Mouse (Mus musculus) thymus, postnatal 36 days (tissue): ENCODE measurements around the gene Tbxa2r.

Experiments used
- DNase-seq, 2 experiments: peaks; one replicate each; pipeline ENCODE4 v3.0.0; 2022; ENCODE audit warnings: mixed read lengths in 2 of 2

Gene Tbxa2r

DNA sequence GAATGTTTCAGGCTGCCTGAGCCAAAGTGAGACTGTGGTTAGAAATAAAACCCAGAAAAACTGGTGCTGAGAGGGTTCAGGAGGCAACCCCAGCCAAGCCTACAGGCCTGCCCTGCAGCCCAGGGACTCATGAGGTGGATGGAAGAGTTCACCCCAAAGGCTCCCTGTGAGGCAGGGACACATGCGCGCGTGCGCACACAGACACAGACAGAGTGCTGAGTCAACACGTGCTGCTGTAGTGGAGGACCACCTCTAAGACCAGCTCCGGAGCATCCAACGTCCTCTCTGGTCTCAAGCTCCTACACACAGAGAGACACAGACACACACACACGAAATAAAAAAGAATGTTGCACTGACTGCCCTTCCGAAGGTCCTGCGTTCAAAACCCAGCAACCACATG lies 46.8 kb downstream of the Tbxa2r start:
- DNase-seq, result no peak

DNA sequence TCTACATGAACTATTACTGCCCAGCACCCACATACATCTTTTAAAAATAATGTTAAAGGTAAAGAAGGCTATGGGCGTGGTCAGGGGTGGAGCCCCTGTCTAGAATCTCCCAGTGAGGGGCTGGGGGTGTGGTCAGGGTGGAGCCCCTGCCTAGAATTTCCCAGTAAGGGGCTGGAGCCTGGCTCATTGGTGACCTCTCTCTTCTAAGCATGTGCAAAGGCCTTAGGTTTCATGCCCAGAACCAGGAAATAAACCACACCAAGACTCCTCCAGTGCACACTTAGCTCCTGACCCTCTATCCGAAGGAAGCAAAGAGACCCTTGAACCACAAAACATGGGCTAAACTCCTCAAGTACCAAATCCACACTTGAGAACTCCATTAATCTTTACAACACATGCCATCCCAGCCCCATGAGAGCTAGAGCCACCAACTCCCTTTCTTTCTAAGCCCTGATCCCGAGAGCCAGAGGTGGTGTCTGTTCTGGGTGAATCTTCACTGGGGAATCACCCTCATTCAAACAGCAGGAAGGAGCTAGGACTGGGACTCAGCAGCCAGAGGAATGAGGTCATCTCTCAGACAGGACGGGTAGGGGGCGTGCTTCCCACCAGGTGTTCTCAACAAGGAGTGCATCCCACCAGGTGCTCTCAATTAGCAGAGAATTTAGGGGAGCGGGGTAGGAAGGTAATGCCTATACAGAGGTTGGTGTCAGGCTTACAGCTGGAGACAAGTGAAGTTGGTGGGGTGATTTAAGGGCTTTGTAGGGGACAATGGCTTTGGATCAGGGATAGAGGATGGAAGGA lies 48.2 kb downstream of the Tbxa2r start:
- peak in 1 of 2 experiments; percentile 41 for DNase-seq

DNA sequence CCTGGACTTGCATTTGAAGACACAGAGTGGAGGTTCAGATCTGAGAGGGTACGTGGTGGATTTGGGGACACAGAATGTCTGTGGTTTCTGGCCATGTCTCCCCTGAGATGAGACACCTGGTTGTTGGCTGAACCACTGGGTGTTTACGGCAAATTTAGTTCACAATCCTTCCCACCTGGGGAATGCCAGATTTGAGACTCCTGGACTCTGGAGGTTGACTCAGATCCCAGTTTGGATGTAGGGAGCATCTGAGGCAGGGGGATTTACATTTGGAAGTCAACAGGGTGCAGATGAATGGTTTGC lies 48.8 kb downstream of the Tbxa2r start:
- no peak for DNase-seq

DNA sequence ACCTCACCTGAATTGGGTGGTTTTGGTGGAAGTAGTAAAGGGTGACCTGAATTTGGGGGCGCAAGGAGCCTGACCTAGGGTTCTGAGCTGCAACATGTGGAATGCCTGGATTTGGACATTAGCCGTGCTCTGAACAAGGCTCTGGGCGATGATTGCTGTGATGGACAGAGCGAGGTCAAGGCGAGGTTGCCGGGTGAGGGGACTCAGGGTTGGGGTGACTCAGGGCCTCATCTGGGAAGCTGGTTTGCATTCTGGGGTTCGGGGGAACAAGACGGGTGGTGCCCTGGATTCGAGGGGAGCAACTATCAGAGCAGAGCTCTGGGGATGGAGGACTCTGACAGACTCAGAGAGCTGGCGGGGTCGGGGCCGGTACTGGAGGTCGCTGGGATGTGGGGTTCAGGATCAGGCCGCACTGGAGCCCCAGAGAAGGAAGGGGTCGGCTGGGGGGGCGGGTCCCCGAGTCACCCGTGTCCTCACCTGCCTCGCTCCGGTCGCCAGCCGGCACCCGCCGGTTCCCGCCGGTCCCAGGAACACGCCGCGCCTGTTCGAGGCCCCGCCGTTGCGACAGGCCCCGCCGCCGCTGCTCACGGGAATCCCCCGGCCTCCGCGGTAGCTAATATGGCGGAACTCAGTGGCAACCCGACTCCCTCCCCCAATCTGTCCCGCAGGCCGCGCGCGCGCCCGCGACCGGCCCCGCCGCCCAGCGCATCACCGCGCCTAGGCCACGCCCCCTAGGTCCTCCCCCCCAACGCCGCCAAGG lies 49.4 kb downstream of the Tbxa2r start, which contains the start of gene Fzr1:
Fzr1 (minus strand) TSS at position 724 of the 760 bp plus-strand sequence.
- no peak for DNase-seq

DNA sequence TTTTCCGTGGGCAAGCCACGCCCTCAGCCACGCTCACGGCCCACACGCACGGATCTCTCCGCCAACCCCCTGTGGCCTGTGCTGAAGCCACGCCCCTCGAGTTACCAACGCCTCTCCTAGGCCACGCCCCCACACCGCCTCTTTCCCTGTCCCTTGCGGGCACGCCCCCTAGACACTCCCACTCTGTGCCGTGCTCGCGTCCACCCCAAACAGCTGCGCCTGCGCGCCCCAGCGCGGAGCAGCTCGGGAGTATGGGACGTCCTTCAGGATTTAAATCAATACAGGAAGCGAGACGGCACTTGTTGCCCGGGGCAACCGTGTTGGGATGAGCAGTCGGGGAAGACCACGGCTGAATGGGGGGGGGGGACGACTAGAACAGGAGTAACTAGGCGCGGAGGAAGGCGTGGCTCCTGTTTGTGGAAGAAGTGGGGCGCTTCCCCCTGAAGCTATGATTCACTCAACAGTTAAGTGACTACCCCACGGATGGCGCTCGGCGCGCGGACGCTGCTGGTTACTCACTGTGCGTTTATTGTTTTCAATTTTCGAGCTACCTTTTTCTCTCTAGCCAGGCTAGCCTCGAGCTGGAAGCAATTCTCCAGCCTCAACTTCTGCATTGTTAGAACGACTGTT lies 50.1 kb downstream of the Tbxa2r start:
- DNase-seq, result peak; percentile 100

DNA sequence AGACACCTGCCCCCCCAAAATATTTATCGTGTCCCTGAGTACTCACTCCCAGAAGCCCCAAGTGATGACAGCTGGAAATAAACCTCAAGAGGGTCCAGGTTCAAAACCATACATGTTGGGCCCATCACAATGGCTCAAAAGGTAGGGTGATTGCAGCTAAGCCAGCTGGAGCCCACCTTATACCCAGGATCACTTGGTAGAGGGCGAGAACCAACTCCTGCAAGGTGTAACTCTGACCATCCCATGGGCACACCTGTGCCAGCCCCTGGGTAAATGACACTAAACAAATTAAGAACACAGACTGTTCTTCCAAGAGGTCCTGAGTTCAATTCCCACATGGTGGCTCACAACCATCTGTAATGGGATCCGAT lies 50.6 kb downstream of the Tbxa2r start:
- no peak for DNase-seq

DNA sequence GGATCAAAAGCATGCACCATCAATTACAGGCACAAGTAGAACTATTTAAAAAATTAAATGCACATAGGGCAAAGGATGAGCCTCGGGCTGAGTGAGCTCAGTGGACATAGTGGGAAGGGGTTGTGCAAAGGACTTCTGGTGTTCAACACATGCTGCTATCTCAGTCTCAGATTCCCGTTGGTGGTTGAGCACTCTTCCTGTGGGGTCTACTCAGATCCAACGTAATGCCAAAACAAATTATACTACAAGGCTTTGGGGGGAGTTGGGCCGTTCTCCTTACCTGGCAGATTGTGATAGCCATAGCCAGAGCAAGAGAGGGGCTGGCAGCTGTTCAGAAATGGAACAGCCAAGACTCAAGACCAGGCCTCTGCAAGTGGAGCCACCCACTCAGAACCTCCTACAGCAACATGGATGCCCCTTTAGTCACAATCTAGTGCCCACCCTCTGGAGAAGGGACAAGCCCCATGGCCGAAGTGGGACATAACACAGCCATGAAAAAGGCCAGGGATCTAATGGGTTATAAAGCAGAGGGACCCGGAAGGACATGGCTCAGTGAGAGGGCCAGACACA lies 51.4 kb downstream of the Tbxa2r start:
- no peak for DNase-seq

DNA sequence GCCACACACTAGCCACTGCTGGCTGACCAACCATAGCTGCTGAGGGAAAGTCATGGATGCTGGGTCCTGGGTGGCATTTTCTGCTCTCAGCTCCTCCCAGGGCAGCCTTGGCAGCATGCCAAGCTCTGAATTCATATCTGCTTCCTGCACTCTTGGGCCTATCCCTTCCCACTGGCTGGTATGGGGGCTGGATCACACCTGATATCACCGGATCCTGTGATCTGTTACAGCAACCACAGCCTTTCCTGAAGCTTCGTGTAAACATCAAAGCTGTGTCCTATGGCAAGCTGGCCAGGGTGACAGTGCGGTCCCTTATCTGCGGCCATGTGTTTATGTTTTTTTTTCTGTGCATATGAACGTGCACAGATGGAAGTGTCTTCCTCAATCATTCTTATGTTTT lies 53.5 kb downstream of the Tbxa2r start:
- DNase-seq, result no peak

DNA sequence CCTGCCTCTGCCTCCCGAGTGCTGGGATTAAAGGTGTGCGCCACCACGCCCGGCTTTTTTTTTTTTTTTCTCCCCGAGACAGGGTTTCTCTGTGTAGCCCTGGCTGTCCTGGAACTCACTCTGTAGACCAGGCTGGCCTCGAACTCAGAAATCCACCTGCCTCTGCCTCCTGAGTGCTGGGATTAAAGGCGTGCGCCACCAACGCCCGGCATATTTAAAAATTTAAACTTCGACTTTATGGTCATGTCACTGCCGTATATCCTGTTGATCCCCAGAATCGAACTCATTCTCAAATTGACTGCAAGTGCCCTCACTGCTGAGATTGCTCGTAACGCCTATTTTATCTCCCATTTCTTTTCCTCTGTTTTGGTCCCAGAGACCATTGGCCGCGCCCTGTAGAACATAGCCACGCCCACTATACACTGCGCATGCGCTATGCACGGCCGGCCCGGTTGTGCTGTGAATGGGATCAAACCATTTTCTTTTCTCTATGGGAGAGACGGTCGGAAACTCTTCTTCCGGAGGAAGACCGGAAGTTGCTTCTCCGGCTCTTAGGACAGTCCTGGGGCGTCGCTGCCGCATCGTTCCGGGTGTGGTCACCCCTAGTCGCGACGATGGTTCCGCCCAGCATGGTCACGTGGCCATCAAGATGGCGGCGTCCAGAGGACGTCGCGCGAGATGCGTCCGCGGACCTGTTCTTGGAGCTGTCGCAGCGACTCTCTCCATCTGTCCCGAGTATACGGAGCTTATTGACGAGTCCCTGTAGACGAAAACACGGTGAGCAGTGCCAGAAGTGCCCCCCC lies 55.5 kb downstream of the Tbxa2r start, which contains the start of the genes Dohh and Gm48551:
Dohh (plus strand) TSS at position 627 of the 803 bp plus-strand sequence.
Gm48551 (plus strand) TSS at position 665 of the 803 bp plus-strand sequence.
- DNase-seq, result peak; percentile 95 to 97

DNA sequence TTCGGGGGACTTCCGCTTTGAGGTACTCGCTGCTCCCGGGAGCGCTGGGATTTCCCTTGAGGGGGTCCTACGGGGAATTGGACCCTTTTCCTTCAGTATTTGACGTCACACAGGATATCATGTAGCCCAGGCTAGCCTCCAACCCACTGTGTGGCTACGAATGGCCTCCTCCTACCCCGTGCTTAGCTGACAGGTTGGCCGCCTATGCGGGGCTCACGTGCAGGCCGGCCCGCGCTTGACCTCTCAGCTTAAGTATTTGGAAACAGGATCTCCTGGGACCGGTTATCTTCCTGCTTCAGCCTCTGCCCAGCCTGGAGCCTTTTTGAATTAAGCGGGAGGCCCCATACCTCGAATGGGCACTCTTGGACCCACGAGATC lies 56.1 kb downstream of the Tbxa2r start:
- DNase-seq, result no peak
